ENCODE assay signal across 8 mouse cellular contexts in the genomic region with DNA sequence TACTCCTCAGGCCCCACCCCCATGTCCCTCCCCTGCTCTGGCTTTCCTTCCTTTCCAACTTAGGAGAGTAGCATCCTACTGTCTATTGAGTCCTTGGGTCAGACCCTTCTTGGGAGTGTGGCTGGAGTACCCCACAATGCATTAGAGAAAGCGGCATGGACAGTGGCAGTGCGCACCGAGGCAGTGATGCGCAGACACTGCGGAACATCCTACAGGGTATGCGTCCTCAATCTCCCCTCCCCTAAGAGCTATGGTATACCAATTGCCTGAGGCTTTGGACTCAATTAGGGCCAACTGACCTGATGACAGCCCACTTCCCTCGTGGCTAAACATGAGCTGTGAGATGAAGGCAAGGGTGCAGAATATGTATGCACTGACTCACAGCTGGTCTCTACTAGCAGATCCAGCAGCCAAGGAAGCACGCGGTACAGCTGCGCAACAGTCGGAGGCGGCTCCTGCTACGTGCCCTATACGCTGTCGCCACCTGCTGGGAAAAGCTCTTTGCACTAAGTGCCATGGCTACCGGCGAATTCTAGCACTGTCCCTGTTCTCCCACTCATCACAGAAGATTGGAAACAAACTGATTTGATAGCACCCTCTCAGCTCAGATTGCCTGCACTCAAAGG. TPM values are rescaled to one million over a fixed set of nuclear protein-coding genes. Genes with fewer than 3 reads are reported as not detected.
A peak's percentile ranks its signal among the peaks of the same experiment; 100 is the strongest.
DNase-seq lines count a peak whose midpoint lies in the region; ATAC-seq and TF ChIP-seq lines count a peak whose summit lies in the region.
"Had no signal": no experiment of that assay in that cellular context is flagged by ENCODE, and none has a peak within 500 bp of the region (broad histone marks: within the 10 kb centered on the region; RNA-seq: fewer than 3 reads in every experiment).

No protein-coding gene starts in this region.

- H3K4me1 ChIP-seq in MEL (ENCODE audit: control insufficient read depth in 1 of 2, insufficient read depth in 2 of 2, low read length in 2 of 2), result peaks cover 0 to 12% of the 10 kb centered on the region in 2 experiments; a peak in 2 of 4 replicates
- H3K4me1 ChIP-seq in bone marrow macrophage, adult 2 months (ENCODE audit: control insufficient read depth, insufficient read depth, low read length), result peaks cover 20% of the 10 kb centered on the region
- no peaks in the 10 kb centered on the region for H3K4me1 ChIP-seq in hindbrain, postnatal 0 days (ENCODE audit: insufficient read depth, low read length)
- H3K4me1 ChIP-seq in limb, embryonic 11.5 days (ENCODE audit: control insufficient read depth, insufficient read depth, low read length), result peaks cover 17% of the 10 kb centered on the region
- H3K4me1 ChIP-seq in midbrain, embryonic 11.5 days (ENCODE audit: control insufficient read depth, insufficient read depth, low read length), result no peaks in the 10 kb centered on the region

- no peak overlapping the region for H3K4me3 ChIP-seq in MEL (ENCODE audit: control insufficient read depth in 1 of 2, insufficient read depth in 1 of 2, low read depth in 2 of 2, low read length in 2 of 2)
- H3K4me3 ChIP-seq in bone marrow macrophage, adult 2 months (ENCODE audit: insufficient read depth, low read length), result no peak overlapping the region
- H3K4me3 ChIP-seq in hindbrain, postnatal 0 days (ENCODE audit: low read length), result no peak overlapping the region
- no peak overlapping the region for H3K4me3 ChIP-seq in limb, embryonic 11.5 days (ENCODE audit: low read depth, low read length)
- no peak overlapping the region for H3K4me3 ChIP-seq in midbrain, embryonic 11.5 days (ENCODE audit: low read depth, low read length)

- peaks cover 0 to 4% of the 10 kb centered on the region in 2 experiments; a peak in 2 of 4 replicates for H3K36me3 ChIP-seq in MEL (ENCODE audit: control insufficient read depth in 1 of 2, insufficient read depth in 2 of 2, low read length in 2 of 2)
- peaks cover 19% of the 10 kb centered on the region for H3K36me3 ChIP-seq in hindbrain, postnatal 0 days (ENCODE audit: insufficient read depth, low read length)
- H3K36me3 ChIP-seq in limb, embryonic 11.5 days (ENCODE audit: control insufficient read depth, insufficient read depth, low read length), result peaks cover 8% of the 10 kb centered on the region
- peaks cover 6% of the 10 kb centered on the region; the same call in 1 of the 2 replicates for H3K36me3 ChIP-seq in midbrain, embryonic 11.5 days (ENCODE audit: control insufficient read depth, insufficient read depth, low read length)

- no peaks in the 10 kb centered on the region for H3K27me3 ChIP-seq in MEL (ENCODE audit: control insufficient read depth in 1 of 2, insufficient read depth in 2 of 2, low read length in 2 of 2)
- H3K27me3 ChIP-seq in hindbrain, postnatal 0 days (ENCODE audit: insufficient read depth, low read length), result no peaks in the 10 kb centered on the region
- H3K27me3 ChIP-seq in limb, embryonic 11.5 days (ENCODE audit: control insufficient read depth, insufficient read depth, low read length), result no peaks in the 10 kb centered on the region
- no peaks in the 10 kb centered on the region for H3K27me3 ChIP-seq in midbrain, embryonic 11.5 days (ENCODE audit: control insufficient read depth, insufficient read depth, low read length)

- peak in 1 of 3 experiments; percentile 47; a peak in 1 of 6 replicates for TF ChIP-seq CTCF in MEL (IDR thresholded peaks at IDR 0.05 in 2 of 3, conservative IDR thresholded peaks at IDR 0.05 in 1 of 3; ENCODE audit: control insufficient read depth in 1 of 3, insufficient read depth in 1 of 3, low read depth in 2 of 3, low read length in 3 of 3, poor library complexity in 1 of 3, severe bottlenecking in 1 of 3)
- no peak for TF ChIP-seq CTCF in bone marrow macrophage, adult 2 months (IDR thresholded peaks at IDR 0.05; ENCODE audit: low read depth, low read length)
- no peak for TF ChIP-seq CTCF in hindbrain, postnatal 0 days (IDR thresholded peaks at IDR 0.05; ENCODE audit: low read depth)

- peak; percentile 36 for ATAC-seq in hindbrain, postnatal 0 days
- no peak for ATAC-seq in limb, embryonic 11.5 days (ENCODE audit: insufficient number of reproducible peaks, low FRiP score, low TSS enrichment, low read depth)
- ATAC-seq in midbrain, embryonic 11.5 days (ENCODE audit: low FRiP score), result peak; percentile 55; the same call in 1 of the 2 replicates

- TF ChIP-seq RAD21 in MEL (IDR thresholded peaks at IDR 0.05; ENCODE audit: low read depth, low read length), result no peak

- H3K27ac ChIP-seq in MEL (ENCODE audit: control insufficient read depth, low read depth, low read length), result no peak overlapping the region
- H3K27ac ChIP-seq in bone marrow macrophage, adult 2 months (ENCODE audit: insufficient read depth, low read depth, low read length), result peak overlapping the region; percentile 26; the same call in 1 of the 2 replicates
- no peak overlapping the region for H3K27ac ChIP-seq in hindbrain, postnatal 0 days
- H3K27ac ChIP-seq in limb, embryonic 11.5 days (replicated peaks; ENCODE audit: low read depth, low read length), result no peak overlapping the region
- no peak overlapping the region for H3K27ac ChIP-seq in midbrain, embryonic 11.5 days (ENCODE audit: low read depth, low read length)

- no peak overlapping the region for H3K4me2 ChIP-seq in hindbrain, postnatal 0 days (ENCODE audit: low read depth, low read length)
- H3K4me2 ChIP-seq in limb, embryonic 11.5 days (ENCODE audit: low read depth, severe bottlenecking), result no peak overlapping the region
- no peak overlapping the region for H3K4me2 ChIP-seq in midbrain, embryonic 11.5 days

- TF ChIP-seq POLR2A in MEL (IDR thresholded peaks at IDR 0.05; ENCODE audit: control insufficient read depth in 1 of 2, insufficient read depth in 1 of 2, low read depth in 1 of 2, low read length in 2 of 2, poor library complexity in 1 of 2), result no peak
- TF ChIP-seq POLR2A in bone marrow macrophage, adult 2 months (IDR thresholded peaks at IDR 0.05; ENCODE audit: borderline replicate concordance, low read depth, low read length), result no peak

- no peaks in the 10 kb centered on the region for H3K79me2 ChIP-seq in MEL (ENCODE audit: control insufficient read depth, insufficient read depth, low read length, poor library complexity)

- H3K9ac ChIP-seq in MEL (ENCODE audit: control insufficient read depth, low read depth, low read length, poor library complexity, severe bottlenecking), result no peak overlapping the region
- no peak overlapping the region for H3K9ac ChIP-seq in hindbrain, postnatal 0 days (replicated peaks; ENCODE audit: low read length)
- no peak overlapping the region for H3K9ac ChIP-seq in limb, embryonic 11.5 days (ENCODE audit: low read length)
- H3K9ac ChIP-seq in midbrain, embryonic 11.5 days (ENCODE audit: low read length), result no peak overlapping the region

- H3K9me3 ChIP-seq in MEL (replicated peaks; ENCODE audit: insufficient read depth, low read length), result no peaks in the 10 kb centered on the region
- H3K9me3 ChIP-seq in hindbrain, postnatal 0 days (ENCODE audit: low read length), result no peaks in the 10 kb centered on the region
- no peaks in the 10 kb centered on the region for H3K9me3 ChIP-seq in limb, embryonic 11.5 days (ENCODE audit: control insufficient read depth, low read length)
- H3K9me3 ChIP-seq in midbrain, embryonic 11.5 days (ENCODE audit: control insufficient read depth, low read length), result no peaks in the 10 kb centered on the region

- TF ChIP-seq EP300 in MEL (IDR thresholded peaks at IDR 0.05; ENCODE audit: low read depth in 1 of 2, low read length in 2 of 2), result no peak

- 39% methylated on average over 17 of the region's 17 CpGs for WGBS in hindbrain, postnatal 0 days
- WGBS in limb, embryonic 11.5 days, result 37% methylated on average over 17 of the region's 17 CpGs
- WGBS in midbrain, embryonic 11.5 days, result 33% methylated on average over 17 of the region's 17 CpGs

- intact Hi-C loops in gastrocnemius, postnatal 14 days (cut with DNase I; ENCODE audit: low total_unique reads), result no loop called here

- peak; percentile 48 for DNase-seq in MEL (ENCODE audit: low read depth, low spot score)
- DNase-seq in gastrocnemius, postnatal 14 days, result peak; percentile 62
- peak; percentile 34 for DNase-seq in hindbrain, postnatal 0 days (ENCODE audit: low spot score)
- DNase-seq in limb, embryonic 11.5 days (ENCODE audit: low spot score), result peak; percentile 54
- peak; percentile 85 for DNase-seq in midbrain, embryonic 11.5 days (ENCODE audit: low spot score, missing footprints)
- peak; percentile 58 for DNase-seq in testis, postnatal 14 days (ENCODE audit: low spot score)

RNA-seq across cellular contexts. Expression of a gene that starts 2.2 kb away (rescaled TPM):
- not detected in 2 replicates for total RNA-seq in MEL (2012; rRNA removed)
- not detected for polyA plus RNA-seq in MEL (2012; ENCODE audit: insufficient read depth in 1 of 2, insufficient read length in 2 of 2, low read depth in 1 of 2, low replicate concordance in 2 of 2, missing spikeins in 1 of 2)
- not detected in 2 replicates for polyA plus RNA-seq in bone marrow macrophage, adult 2 months (2012; ENCODE audit: insufficient read depth, insufficient read length, missing spikeins)
- total RNA-seq in gastrocnemius, postnatal 14 days (2021), result not detected
- total RNA-seq in hindbrain, postnatal 0 days (2014; rRNA removed), result not detected in 2 replicates
- polyA plus RNA-seq in hindbrain, postnatal 0 days (2015; fragmentation: Nextera tagmentation; extraction: Ambion mirVana), result not detected in 2 replicates
- polyA plus RNA-seq in limb, embryonic 11.5 days (2014; fragmentation: Nextera tagmentation; extraction: Ambion mirVana), result 0.68 and 0.88 TPM in 2 replicates
- polyA plus RNA-seq in midbrain, embryonic 11.5 days (2014; fragmentation: Nextera tagmentation; extraction: Ambion mirVana), result not detected in 2 replicates
- polyA plus RNA-seq: gonadal fat pad, adult 2 months had no signal

RNA-seq across cellular contexts. Expression of a gene that starts 12.4 kb away (rescaled TPM):
- total RNA-seq in MEL (2012; rRNA removed), result not detected in 2 replicates
- under 1 TPM in 1 of 2 experiments, not detected in 1; 0.04 TPM for polyA plus RNA-seq in MEL (2012; ENCODE audit: insufficient read depth in 1 of 2, insufficient read length in 2 of 2, low read depth in 1 of 2, low replicate concordance in 2 of 2, missing spikeins in 1 of 2)
- polyA plus RNA-seq in bone marrow macrophage, adult 2 months (2012; ENCODE audit: insufficient read depth, insufficient read length, missing spikeins), result not detected in 2 replicates
- 10 to 100 TPM; 27.3 to 28.0 TPM for total RNA-seq in gastrocnemius, postnatal 14 days (2021)
- total RNA-seq in hindbrain, postnatal 0 days (2014; rRNA removed), result 10.8 and 14.7 TPM in 2 replicates
- 10.6 and 11.6 TPM in 2 replicates for polyA plus RNA-seq in hindbrain, postnatal 0 days (2015; fragmentation: Nextera tagmentation; extraction: Ambion mirVana)
- polyA plus RNA-seq in limb, embryonic 11.5 days (2014; fragmentation: Nextera tagmentation; extraction: Ambion mirVana), result 21.4 and 22.0 TPM in 2 replicates
- polyA plus RNA-seq in midbrain, embryonic 11.5 days (2014; fragmentation: Nextera tagmentation; extraction: Ambion mirVana), result 12.5 and 14.6 TPM in 2 replicates

RNA-seq across cellular contexts. Expression of a gene that starts 21.1 kb away (rescaled TPM):
- total RNA-seq in MEL (2012; rRNA removed), result 6.7 and 7.3 TPM in 2 replicates
- polyA plus RNA-seq in MEL (2012; ENCODE audit: insufficient read depth in 1 of 2, insufficient read length in 2 of 2, low read depth in 1 of 2, low replicate concordance in 2 of 2, missing spikeins in 1 of 2), result 10 to 100 TPM in 1 of 2 experiments, not detected in 1; 17.0 TPM
- 4.4 and 7.0 TPM in 2 replicates for polyA plus RNA-seq in bone marrow macrophage, adult 2 months (2012; ENCODE audit: insufficient read depth, insufficient read length, missing spikeins)
- 1 to 10 TPM; 4.2 to 6.0 TPM for total RNA-seq in gastrocnemius, postnatal 14 days (2021)
- 37.2 and 50.2 TPM in 2 replicates for total RNA-seq in hindbrain, postnatal 0 days (2014; rRNA removed)
- polyA plus RNA-seq in hindbrain, postnatal 0 days (2015; fragmentation: Nextera tagmentation; extraction: Ambion mirVana), result 48.7 and 54.3 TPM in 2 replicates
- polyA plus RNA-seq in limb, embryonic 11.5 days (2014; fragmentation: Nextera tagmentation; extraction: Ambion mirVana), result 23.2 and 25.2 TPM in 2 replicates
- 15.5 and 16.0 TPM in 2 replicates for polyA plus RNA-seq in midbrain, embryonic 11.5 days (2014; fragmentation: Nextera tagmentation; extraction: Ambion mirVana)

RNA-seq across cellular contexts. Expression of a gene that starts 34.7 kb away (rescaled TPM):
- total RNA-seq in MEL (2012; rRNA removed), result 45.5 and 46.2 TPM in 2 replicates
- polyA plus RNA-seq in MEL (2012; ENCODE audit: insufficient read depth in 1 of 2, insufficient read length in 2 of 2, low read depth in 1 of 2, low replicate concordance in 2 of 2, missing spikeins in 1 of 2), result 100 to 1,000 TPM in 1 of 2 experiments, not detected in 1; 157 TPM
- 155 and 173 TPM in 2 replicates for polyA plus RNA-seq in bone marrow macrophage, adult 2 months (2012; ENCODE audit: insufficient read depth, insufficient read length, missing spikeins)
- total RNA-seq in gastrocnemius, postnatal 14 days (2021), result 1 to 10 TPM; 5.1 to 6.5 TPM
- 57.9 and 94.0 TPM in 2 replicates for total RNA-seq in hindbrain, postnatal 0 days (2014; rRNA removed)
- polyA plus RNA-seq in hindbrain, postnatal 0 days (2015; fragmentation: Nextera tagmentation; extraction: Ambion mirVana), result 50.6 and 56.8 TPM in 2 replicates
- polyA plus RNA-seq in limb, embryonic 11.5 days (2014; fragmentation: Nextera tagmentation; extraction: Ambion mirVana), result 92.5 and 97.1 TPM in 2 replicates
- 61.6 and 65.4 TPM in 2 replicates for polyA plus RNA-seq in midbrain, embryonic 11.5 days (2014; fragmentation: Nextera tagmentation; extraction: Ambion mirVana)

RNA-seq across cellular contexts. Expression of a gene that starts 39.2 kb away (rescaled TPM):
- not detected in 2 replicates for total RNA-seq in MEL (2012; rRNA removed)
- not detected for polyA plus RNA-seq in MEL (2012; ENCODE audit: insufficient read depth in 1 of 2, insufficient read length in 2 of 2, low read depth in 1 of 2, low replicate concordance in 2 of 2, missing spikeins in 1 of 2)
- polyA plus RNA-seq in bone marrow macrophage, adult 2 months (2012; ENCODE audit: insufficient read depth, insufficient read length, missing spikeins), result not detected in 2 replicates
- not detected for total RNA-seq in gastrocnemius, postnatal 14 days (2021)
- total RNA-seq in hindbrain, postnatal 0 days (2014; rRNA removed), result not detected in 2 replicates
- polyA plus RNA-seq in hindbrain, postnatal 0 days (2015; fragmentation: Nextera tagmentation; extraction: Ambion mirVana), result not detected in 2 replicates
- polyA plus RNA-seq in limb, embryonic 11.5 days (2014; fragmentation: Nextera tagmentation; extraction: Ambion mirVana), result not detected in 2 replicates
- not detected in 2 replicates for polyA plus RNA-seq in midbrain, embryonic 11.5 days (2014; fragmentation: Nextera tagmentation; extraction: Ambion mirVana)

Comparison
In these comparisons a context has a peak if more than half of its experiments do, and no peak if none do; other contexts are left out.
1. DNase-seq: peak in every context shown above with its lines; median percentile 85 in midbrain, embryonic 11.5 days; 62 in gastrocnemius, postnatal 14 days; 58 in testis, postnatal 14 days; 54 in limb, embryonic 11.5 days; 48 in MEL; 34 in hindbrain, postnatal 0 days.
2. RNA of a gene that starts 12.4 kb away (polyA plus RNA-seq): 21.4 to 22.0 TPM in limb, embryonic 11.5 days, 12.5 to 14.6 TPM in midbrain, embryonic 11.5 days and 10.6 to 11.6 TPM in hindbrain, postnatal 0 days; 0.04 TPM in MEL and not detected in bone marrow macrophage, adult 2 months; every median in the first group is over 10 times any median in the second.